Mouse (Mus musculus): ENCODE results near the gene Acox2.

DNA sequence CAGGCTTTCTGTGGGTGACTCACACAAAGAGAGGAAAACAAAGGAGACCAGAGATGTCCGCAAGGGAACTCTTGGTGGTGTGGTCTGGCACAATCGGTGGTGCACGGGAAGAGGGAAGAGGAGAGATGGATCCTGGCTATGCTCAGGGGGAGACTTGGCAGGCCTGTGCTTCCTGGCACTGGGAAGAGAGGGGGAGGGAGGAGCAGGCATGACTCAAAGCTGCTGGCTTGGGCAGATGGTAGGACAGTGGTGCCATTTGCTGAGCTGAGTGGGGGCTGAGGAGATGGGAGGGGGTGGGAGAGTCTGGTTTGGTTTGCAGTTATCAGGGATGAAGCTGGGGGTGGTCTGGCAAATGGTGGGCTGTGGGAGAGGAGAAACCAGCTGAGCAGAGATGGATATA lies 50.3 kb downstream of the Acox2 start:
- TF ChIP-seq CTCF (IDR thresholded peaks at IDR 0.05; ENCODE audit: low read depth, low read length), result no peak
- no peak for TF ChIP-seq POLR2A (IDR thresholded peaks at IDR 0.05; ENCODE audit: borderline replicate concordance, low read depth, low read length)
